Mouse (Mus musculus) embryonic facial prominence, embryonic 10.5 days (tissue): Measurements from ENCODE around the gene Gm5737. TPM values are rescaled to one million over a fixed set of nuclear protein-coding genes. Genes with fewer than 3 reads are reported as not detected.
A peak's percentile ranks its signal among the peaks of the same experiment; 100 is the strongest.

Experiments used
- DNase-seq: peaks from one replicate; pipeline ENCODE4 v3.0.0-alpha.2; 2017; ENCODE audit warnings: low spot score
- H3K27ac ChIP-seq: fragments of 300-500 bp; sonication (generic); replicated peaks from 2 replicates; pipeline ENCODE4 v1.5.1; 2016; ENCODE audit warnings: mild to moderate bottlenecking
- H3K27me3 ChIP-seq: fragments of 300-500 bp; sonication (generic); replicated peaks from 2 replicates; pipeline ENCODE4 v1.6.1; 2016; ENCODE audit warnings: low read depth, mild to moderate bottlenecking; ENCODE audit not compliant: poor library complexity, severe bottlenecking
- H3K36me3 ChIP-seq: fragments of 300-500 bp; sonication (generic); replicated peaks from 2 replicates; pipeline ENCODE4 v1.6.1; 2016; ENCODE audit warnings: mild to moderate bottlenecking, moderate library complexity
- H3K4me1 ChIP-seq: fragments of 300-500 bp; sonication (generic); 2 replicates; pipeline ENCODE4 v1.6.1; 2016
- H3K4me3 ChIP-seq: fragments of 300-500 bp; sonication (generic); 2 replicates; pipeline ENCODE4 v1.5.1; 2016; ENCODE audit warnings: mild to moderate bottlenecking, moderate library complexity
- H3K9me3 ChIP-seq: fragments of 300-500 bp; sonication (generic); 2 replicates; pipeline ENCODE4 v1.6.1; 2016; ENCODE audit warnings: mild to moderate bottlenecking
- WGBS: fragments of 180-500 bp; shearing (Covaris S2); methylation state at CpG from one replicate; pipeline ENCODE4 v1.1.7; 2016; 5-methylcytosine and 5-hydroxymethylcytosine counted together
- polyA plus RNA-seq: library from polyadenylated mRNA; unstranded; fragments of >200 nt; fragmentation: Nextera tagmentation; extraction: Ambion mirVana; gene quantifications from 2 replicates; pipeline ENCODE4 v1.2.1, GENCODE M21; 2016

Gm5737 gene
- polyA plus RNA-seq, 1 experiment from 2014 or later, result not detected

GRCm38 (mm10) chr7:120869883-120870282 lies 57.7 kb downstream of the Gm5737 start:
- peaks cover 35% of the 10 kb centered on the region for H3K4me1 ChIP-seq
- peaks cover 3% of the 10 kb centered on the region; the same call in 1 of the 2 replicates for H3K36me3 ChIP-seq
- H3K27me3 ChIP-seq, result no peaks in the 10 kb centered on the region
- no peaks in the 10 kb centered on the region for H3K9me3 ChIP-seq
- WGBS, result 83% methylated on average over 5 of the region's 5 CpGs
- no peak overlapping the region for H3K4me3 ChIP-seq
- H3K27ac ChIP-seq, result no peak overlapping the region
- no peak for DNase-seq

- H3K27ac ChIP-seq, result no peak overlapping the region
- 78% methylated on average over 5 of the region's 5 CpGs for WGBS
- peaks cover 34% of the 10 kb centered on the region for H3K4me1 ChIP-seq
- no peak for DNase-seq
- H3K9me3 ChIP-seq, result no peaks in the 10 kb centered on the region
- no peaks in the 10 kb centered on the region for H3K27me3 ChIP-seq
- no peak overlapping the region for H3K4me3 ChIP-seq
- H3K36me3 ChIP-seq, result peaks cover 3% of the 10 kb centered on the region; the same call in 1 of the 2 replicates
Observed at GRCm38 (mm10) chr7:120870431-120871008, 58.4 kb downstream of the Gm5737 start.

- Histone ChIP-seq H3K4me3 (no peak overlapping the region), H3K9me3 (no peaks in the 10 kb centered on the region), H3K4me1 (peaks cover 13% of the 10 kb centered on the region; the same call in 1 of the 2 replicates), H3K27me3 (no peaks in the 10 kb centered on the region), H3K27ac (peak overlapping the region; percentile 30; the same call in 1 of the 2 replicates), H3K36me3 (peaks cover 3% of the 10 kb centered on the region)
- WGBS, result 81% methylated on average over 12 of the region's 12 CpGs
- no peak for DNase-seq
Observed at GRCm38 (mm10) chr7:120873083-120873482, 60.9 kb downstream of the Gm5737 start.

DNA sequence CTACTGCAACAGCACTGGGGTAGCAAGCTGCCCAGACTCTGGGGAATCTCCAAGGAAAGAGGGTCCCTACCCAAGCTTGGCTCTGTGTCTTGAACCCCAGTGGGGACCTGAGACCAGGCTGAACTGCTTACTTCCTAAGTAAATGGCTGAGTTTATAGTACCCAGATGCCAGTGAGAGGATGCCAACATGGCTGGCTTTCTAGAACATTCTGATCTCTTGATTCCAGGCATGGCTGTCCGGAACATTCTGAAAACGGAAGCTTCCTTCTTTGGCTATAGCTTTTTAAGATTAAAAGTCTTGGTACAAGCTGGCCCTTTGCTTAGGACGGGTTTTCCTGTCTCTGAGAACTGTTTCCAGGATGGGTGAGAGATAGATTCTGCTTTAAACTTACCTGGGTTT lies 61.9 kb downstream of the Gm5737 start:
- Histone ChIP-seq H3K4me3 (no peak overlapping the region), H3K9me3 (no peaks in the 10 kb centered on the region), H3K36me3 (peaks cover 3% of the 10 kb centered on the region), H3K4me1 (peaks cover 11% of the 10 kb centered on the region; the same call in 1 of the 2 replicates), H3K27me3 (no peaks in the 10 kb centered on the region), H3K27ac (no peak overlapping the region)
- WGBS, result 96% methylated on average over 3 of the region's 3 CpGs
- no peak for DNase-seq

DNA sequence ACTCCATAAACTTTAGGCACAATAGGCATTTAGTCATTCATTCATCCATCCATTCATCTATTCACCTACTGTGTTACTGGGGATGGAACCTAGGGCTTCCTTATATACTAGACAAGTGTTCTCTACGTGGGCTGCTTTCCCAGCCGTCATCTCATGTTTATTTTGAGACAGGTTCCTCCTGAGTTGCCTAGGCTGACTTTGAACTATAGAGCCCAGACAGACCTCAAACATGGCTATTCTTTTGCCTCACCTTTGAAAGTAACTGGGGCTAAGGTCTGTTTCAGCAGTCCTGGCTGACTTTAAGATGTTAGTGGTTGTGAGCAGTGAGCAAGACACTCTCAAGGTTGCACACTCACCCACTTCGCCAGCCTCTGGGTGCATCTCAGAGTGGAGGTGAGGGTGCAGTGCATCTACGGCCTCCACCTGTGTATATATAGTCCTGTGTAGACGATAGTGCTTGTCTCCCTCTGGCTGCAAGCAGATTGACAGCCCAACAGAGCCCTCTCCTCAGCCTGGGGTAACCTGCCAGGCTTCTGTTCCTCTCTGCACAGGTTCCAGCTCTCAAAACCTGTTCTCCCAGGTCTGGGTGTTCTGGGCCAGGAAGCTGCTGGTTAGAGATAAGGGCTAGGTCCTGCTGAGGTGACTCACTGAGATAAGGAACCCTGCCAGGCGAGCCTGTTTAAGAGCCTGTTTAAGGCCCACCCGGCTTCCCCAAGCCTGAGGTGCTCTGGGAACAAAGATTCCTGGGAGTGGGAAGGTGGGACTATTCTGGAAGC lies 62.8 kb downstream of the Gm5737 start:
- peak overlapping the region; percentile 48 for H3K27ac ChIP-seq
- no peak for DNase-seq
- 72% methylated on average over 7 of the region's 7 CpGs for WGBS

DNA sequence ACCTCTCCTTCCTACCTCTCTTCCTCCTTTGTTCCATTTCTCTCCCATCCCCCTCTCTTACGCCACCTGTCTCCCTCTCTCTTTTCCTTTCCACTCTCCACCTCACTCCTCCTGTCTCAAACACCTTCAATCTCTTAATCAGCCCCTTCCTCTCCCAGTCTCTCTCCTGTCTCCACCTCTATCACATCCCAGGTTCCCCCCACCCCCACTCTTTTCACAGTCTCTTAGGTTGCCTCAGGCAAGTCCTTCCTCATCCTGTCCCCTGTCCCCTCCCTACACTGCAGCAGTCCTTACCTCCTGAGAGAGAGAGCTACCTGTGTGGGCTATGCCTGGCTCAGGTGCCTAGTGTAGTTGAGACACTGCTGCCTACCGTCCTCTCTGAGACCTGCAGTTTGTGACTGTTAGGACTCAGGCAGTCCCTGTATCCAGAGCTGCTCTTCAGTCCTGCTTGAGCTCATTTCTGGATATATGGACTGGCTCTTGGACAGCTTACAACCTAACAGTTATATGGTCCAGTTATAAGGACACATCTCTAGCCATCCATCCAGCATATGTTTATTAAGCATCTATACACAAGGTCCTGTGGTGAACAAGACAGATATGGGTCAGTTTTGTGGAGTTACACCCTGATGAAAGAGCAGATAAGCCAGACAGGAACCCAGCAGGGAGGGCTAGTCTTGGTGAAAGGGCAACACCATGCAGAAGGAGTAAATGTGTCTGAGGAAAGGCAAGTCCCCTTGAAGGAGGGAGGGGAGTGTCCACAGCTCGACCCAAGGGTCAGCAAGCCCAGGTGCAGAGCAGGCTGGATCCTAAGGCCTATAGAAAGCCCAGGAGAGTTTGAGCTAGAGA lies 63.6 kb downstream of the Gm5737 start:
- H3K4me3 ChIP-seq, result no peak overlapping the region
- H3K36me3 ChIP-seq, result peaks cover 21% of the 10 kb centered on the region
- 70% methylated on average over 3 of the region's 3 CpGs for WGBS
- peaks cover 11% of the 10 kb centered on the region; the same call in 1 of the 2 replicates for H3K4me1 ChIP-seq
- no peaks in the 10 kb centered on the region for H3K27me3 ChIP-seq
- H3K27ac ChIP-seq, result peak overlapping the region; percentile 48
- DNase-seq, result no peak
- no peaks in the 10 kb centered on the region for H3K9me3 ChIP-seq

More for the DNA sequence above, 62.8 kb downstream of the Gm5737 start:
- H3K36me3 ChIP-seq, result peaks cover 12% of the 10 kb centered on the region
- H3K27me3 ChIP-seq, result no peaks in the 10 kb centered on the region
- H3K4me3 ChIP-seq, result no peak overlapping the region
- H3K9me3 ChIP-seq, result no peaks in the 10 kb centered on the region
- peaks cover 11% of the 10 kb centered on the region; the same call in 1 of the 2 replicates for H3K4me1 ChIP-seq

GRCm38 (mm10) chr7:120878271-120878670 lies 66.1 kb downstream of the Gm5737 start:
- Histone ChIP-seq H3K4me3 (no peak overlapping the region), H3K27me3 (no peaks in the 10 kb centered on the region), H3K36me3 (peaks cover 28% of the 10 kb centered on the region), H3K9me3 (no peaks in the 10 kb centered on the region), H3K27ac (no peak overlapping the region), H3K4me1 (peaks cover 13% of the 10 kb centered on the region)
- WGBS, result 84% methylated on average over 6 of the region's 6 CpGs
- DNase-seq, result no peak

DNA sequence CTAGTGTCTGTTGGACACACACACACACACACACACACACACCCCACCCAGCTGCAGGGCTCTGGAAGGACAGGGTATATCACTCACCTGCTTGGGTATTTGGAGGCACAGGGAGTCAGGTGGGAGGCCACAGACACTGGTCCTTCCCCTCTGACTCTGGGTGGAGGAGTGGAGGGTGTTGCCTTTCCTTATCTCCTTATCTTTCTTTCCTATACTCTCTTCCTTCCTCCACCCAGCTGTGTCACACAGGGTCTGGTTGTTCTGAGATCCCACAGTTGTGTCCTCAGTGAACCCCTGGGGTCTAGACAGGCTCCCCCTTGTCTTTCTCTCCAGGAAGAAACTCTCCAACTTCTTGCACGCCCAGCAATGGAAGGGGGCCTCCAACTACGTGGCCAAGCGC lies 67.8 kb downstream of the Gm5737 start:
- H3K4me3 ChIP-seq, result no peak overlapping the region
- DNase-seq, result no peak
- WGBS, result 97% methylated on average over 3 of the region's 3 CpGs

GRCm38 (mm10) chr7:120880770-120881169 lies 68.6 kb downstream of the Gm5737 start:
- H3K9me3 ChIP-seq, result peaks cover 8% of the 10 kb centered on the region
- DNase-seq, result no peak
- no peak overlapping the region for H3K27ac ChIP-seq
- H3K27me3 ChIP-seq, result no peaks in the 10 kb centered on the region
- H3K36me3 ChIP-seq, result peaks cover 53% of the 10 kb centered on the region
- peaks cover 5% of the 10 kb centered on the region for H3K4me1 ChIP-seq
- no peak overlapping the region for H3K4me3 ChIP-seq
- 96% methylated on average over 4 of the region's 4 CpGs for WGBS

More for the DNA sequence above, 67.8 kb downstream of the Gm5737 start:
- Histone ChIP-seq H3K4me1 (peaks cover 13% of the 10 kb centered on the region), H3K27me3 (no peaks in the 10 kb centered on the region), H3K27ac (no peak overlapping the region), H3K36me3 (peaks cover 45% of the 10 kb centered on the region), H3K9me3 (peaks cover 8% of the 10 kb centered on the region)

Other genes with a start within 250 kb of the Gm5737 start
- gene Uqcrc2, start 177.2 kb upstream of the Gm5737 start, polyA plus RNA-seq, result 175 and 186 TPM in 2 replicates
- 0.30 and 0.36 TPM in 2 replicates for gene Pdzd9, start 142.0 kb upstream of the Gm5737 start, polyA plus RNA-seq
- gene Mosmo, start 134.7 kb upstream of the Gm5737 start, polyA plus RNA-seq, result 13.3 and 15.1 TPM in 2 replicates
- 0.07 and 0.47 TPM in 2 replicates for gene Vwa3a, start 73.0 kb upstream of the Gm5737 start, polyA plus RNA-seq
- 33.8 and 34.5 TPM in 2 replicates for gene Eef2k, start 30.5 kb downstream of the Gm5737 start, polyA plus RNA-seq
- 42.9 and 44.8 TPM in 2 replicates for gene Polr3e, start 105.4 kb downstream of the Gm5737 start, polyA plus RNA-seq
- gene Cdr2, start 169.9 kb downstream of the Gm5737 start, polyA plus RNA-seq, result 11.5 and 14.5 TPM in 2 replicates
- 0.40 and 0.62 TPM in 2 replicates for gene Mfsd13b, start 170.1 kb downstream of the Gm5737 start, polyA plus RNA-seq
- gene Mettl9, start 222.1 kb downstream of the Gm5737 start, polyA plus RNA-seq, result 182 and 187 TPM in 2 replicates